Mouse (Mus musculus): ENCODE measurements around the gene Lsm7.

DNA sequence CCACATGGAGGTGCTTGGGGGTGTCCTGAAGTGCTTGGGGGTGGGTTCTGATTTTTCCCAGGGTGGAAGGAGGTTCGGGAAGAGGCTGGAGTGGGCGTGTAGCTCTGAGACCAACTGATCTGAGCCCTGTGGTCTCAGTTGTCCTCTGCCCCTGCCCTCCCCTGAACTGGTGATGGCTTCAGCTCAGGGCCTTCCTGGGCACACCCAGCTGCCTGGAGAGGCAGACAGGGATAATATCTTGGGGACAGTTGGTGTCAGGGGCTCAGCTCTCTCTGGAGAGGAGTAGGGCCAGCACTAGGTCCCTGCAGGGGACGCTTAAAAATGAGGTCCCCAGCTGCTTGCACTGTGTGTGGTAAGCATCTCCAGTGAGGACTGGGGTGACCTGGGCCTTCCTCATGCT, 2.8 kb upstream of the Lsm7 start:
- TF ChIP-seq POLR2A (IDR thresholded peaks at IDR 0.05; ENCODE audit: borderline replicate concordance, extremely low read depth, low read depth, low read length): no peak
- TF ChIP-seq CTCF (IDR thresholded peaks at IDR 0.05; ENCODE audit: insufficient read depth, low read length): no peak

Measured in lung, adult 2 months (tissue).